Mouse (Mus musculus) kidney, postnatal 25 days (tissue): Measurements from ENCODE around the gene Dnaaf1.
A peak's percentile ranks its signal among the peaks of the same experiment; 100 is the strongest.

Source experiments
- DNase-seq, 2 experiments: peaks; one replicate each; pipeline ENCODE4 v3.0.0; 2021; ENCODE audit warnings: mixed read lengths in 2 of 2

Gene Dnaaf1

GRCm38 (mm10) chr8:119624916-119625315, 49.9 kb downstream of the Dnaaf1 start:
- DNase-seq, result no peak

DNA sequence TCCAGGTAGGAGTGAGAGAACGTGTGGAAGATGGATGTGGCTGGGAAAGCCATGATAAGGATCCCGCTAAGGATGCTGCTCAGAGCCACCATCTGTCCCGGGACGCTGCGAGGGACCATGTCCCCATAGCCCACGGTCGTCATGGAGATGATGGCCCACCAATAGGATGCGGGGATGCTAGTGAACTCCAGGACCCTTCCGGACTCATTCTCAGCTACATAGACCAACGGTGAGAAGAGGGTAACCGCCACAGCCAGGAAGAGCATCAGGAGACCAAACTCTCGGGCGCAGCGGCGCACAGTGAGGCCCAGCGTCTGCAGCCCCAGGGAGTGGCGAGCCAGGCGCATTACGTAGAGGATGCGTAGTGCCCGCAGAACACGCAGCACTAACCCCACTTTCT, 50.8 kb downstream of the Dnaaf1 start:
- DNase-seq, result no peak

- no peak for DNase-seq
Observed at GRCm38 (mm10) chr8:119627199-119627598, 52.2 kb downstream of the Dnaaf1 start.

- DNase-seq, result no peak
Observed at GRCm38 (mm10) chr8:119627613-119628359, 52.8 kb downstream of the Dnaaf1 start.

DNA sequence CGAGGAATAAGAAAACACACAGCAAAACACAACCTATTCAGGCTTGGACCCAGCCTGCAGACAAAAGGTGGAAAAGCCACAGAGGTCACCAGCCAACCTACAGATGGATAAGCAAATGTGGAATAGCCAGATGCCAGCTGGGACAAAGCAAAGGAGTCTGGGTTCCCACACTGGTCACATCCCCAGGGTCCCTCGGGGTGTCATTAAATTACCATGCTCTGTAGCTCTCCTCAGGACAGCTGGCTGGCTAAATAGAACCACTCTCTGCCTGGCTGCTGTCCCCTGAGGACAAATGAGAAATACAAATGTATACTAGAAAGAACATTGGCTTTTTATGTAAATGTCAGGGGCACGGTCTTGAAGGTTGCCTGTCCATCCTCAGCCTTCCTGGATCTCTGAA, 55.8 kb downstream of the Dnaaf1 start:
- DNase-seq, result no peak

DNA sequence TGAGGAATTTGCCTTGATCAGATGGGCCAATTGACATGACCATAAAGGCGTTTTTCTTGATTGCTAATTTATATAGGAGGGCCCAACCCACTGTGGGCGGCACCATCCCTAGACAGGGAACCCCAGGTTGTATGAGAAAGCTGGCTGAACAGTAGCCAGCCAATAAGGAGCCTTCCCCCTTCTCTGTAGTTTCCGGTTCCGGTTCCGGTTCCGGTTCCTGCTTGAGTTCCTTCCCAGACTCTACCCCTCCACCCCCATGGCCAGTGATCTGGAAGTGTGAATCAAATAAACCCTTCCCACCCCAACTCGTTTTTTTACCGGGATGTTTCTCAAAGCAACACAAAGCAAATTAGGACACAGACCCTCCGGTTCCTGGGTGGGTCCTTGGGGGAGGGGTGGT, 57.2 kb downstream of the Dnaaf1 start:
- no peak for DNase-seq

GRCm38 (mm10) chr8:119632909-119633308, 57.9 kb downstream of the Dnaaf1 start:
- DNase-seq, result no peak

DNA sequence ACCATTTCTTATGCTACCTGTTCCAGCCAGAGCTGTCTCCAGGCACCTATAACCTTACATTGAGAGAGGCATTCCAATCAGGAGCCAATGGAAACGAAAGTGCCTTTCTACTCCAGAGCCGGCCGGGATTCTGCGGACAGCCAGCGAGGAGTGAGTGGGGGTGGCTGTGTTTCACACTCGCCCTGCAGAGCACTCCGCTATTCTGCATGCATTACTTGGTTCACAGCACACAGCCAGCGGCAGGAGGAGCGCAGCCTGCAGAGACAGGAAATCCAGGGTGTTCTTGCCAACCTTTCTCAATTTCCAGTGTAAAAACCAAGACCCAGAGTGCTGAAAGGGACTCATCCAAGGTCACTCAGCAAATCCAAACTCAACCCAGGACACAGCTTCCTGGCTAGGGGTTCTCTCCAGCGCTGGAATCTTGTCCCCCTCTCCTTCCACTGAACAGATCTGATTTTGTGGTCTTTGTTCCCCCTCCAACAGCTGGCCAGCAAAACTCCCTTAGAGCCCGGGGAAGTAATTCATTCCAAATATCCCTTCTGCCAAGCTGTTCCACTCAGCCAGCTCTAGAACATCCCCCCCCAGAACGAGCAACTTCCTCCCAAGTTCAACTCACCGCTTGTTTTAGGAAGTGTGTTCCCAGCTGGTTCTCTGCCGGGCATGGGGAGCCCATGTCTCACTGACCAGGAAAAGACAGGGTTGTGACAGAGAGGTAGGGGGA, 59.7 kb downstream of the Dnaaf1 start:
- DNase-seq, result peak; percentile 31 to 54

GRCm38 (mm10) chr8:119635378-119635777, 60.3 kb downstream of the Dnaaf1 start, which contains the start of gene Kcng4:
Gene Kcng4, minus strand, starts transcription at chr8:119635680.
- DNase-seq, result peak; percentile 25 to 64

DNA sequence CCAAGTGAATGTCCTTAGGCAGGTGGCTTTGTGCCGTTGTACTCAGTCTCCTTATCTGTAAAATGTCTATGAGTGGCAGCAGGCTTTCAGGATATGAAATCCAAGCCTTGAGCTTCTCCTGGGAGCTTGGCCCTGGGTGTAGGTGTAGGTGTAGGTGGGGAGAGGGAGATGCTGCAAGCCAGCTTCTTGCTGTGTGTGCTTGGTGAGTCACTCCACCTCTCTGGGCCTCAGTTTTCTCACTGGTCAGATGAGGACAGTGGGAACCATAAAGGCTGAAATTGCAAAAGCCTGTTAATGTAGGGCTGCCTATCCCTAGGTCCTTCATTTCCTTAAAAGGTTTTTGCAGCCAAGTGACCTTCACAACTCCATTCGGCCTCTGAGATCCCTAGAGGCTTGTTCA, 60.9 kb downstream of the Dnaaf1 start:
- no peak for DNase-seq

- no peak for DNase-seq
Observed at GRCm38 (mm10) chr8:119636766-119637165, 61.7 kb downstream of the Dnaaf1 start.

DNA sequence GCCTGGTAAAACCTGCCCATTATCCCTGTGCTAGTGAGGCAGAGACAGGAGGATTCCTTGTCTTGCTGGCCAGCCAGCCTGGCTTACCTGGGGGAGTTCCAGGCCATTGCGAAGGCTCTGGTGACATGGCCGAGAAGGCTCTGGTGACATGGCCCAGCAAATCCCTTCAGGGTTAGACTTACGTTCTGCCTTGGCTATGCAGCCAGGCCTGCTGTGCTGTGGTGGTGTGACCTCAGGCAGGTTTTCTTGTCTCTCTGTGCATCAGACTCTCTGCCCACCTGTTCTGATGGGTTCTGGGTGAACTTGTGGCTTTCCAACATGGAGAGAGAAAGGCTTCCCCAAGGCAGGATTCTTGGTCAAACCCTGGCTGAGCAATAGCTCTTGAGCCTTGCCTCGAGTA, 62.3 kb downstream of the Dnaaf1 start:
- no peak for DNase-seq

DNA sequence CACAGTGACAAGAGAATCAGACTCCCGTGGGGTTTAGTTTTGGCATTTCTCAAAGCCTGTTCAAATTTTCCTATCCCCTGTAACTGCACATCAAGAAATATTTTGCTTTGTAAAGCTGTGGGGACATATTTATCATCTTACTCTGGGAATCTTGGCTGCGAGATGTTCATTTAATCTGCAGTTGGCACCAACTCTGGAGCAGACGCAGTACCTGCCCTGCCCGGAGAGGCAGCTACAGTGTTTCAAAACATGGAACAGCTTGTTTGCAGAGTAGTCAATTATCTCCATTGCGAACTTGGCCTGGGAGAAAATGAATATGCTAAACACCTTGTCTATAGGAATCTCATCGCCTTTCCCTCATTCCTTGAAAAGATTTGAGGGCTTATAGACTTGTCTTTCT, 63.2 kb downstream of the Dnaaf1 start:
- DNase-seq, result no peak

GRCm38 (mm10) chr8:119639798-119640197, 64.8 kb downstream of the Dnaaf1 start:
- no peak for DNase-seq

- DNase-seq, result no peak
Observed at GRCm38 (mm10) chr8:119641058-119641457, 66.0 kb downstream of the Dnaaf1 start.

DNA sequence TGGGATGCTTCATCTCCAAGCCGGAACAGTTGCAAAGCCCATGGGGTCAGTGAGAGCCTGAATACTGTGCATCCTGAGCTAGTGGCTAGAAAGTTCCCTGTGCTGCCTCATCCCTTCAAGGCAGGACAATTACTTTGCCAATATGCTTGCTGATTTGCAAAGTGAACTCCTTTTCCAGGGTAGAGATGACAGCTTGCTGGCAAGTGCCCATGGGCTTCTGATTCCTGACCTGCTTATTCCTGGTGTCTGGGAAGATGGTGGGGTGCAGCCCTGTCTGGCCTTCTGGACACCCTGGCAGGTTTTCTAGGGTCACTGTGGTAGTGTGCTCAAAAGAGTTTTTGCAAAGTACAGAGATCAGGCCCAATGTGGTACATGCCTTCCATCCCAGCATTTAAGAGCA, 67.9 kb downstream of the Dnaaf1 start:
- no peak for DNase-seq

DNA sequence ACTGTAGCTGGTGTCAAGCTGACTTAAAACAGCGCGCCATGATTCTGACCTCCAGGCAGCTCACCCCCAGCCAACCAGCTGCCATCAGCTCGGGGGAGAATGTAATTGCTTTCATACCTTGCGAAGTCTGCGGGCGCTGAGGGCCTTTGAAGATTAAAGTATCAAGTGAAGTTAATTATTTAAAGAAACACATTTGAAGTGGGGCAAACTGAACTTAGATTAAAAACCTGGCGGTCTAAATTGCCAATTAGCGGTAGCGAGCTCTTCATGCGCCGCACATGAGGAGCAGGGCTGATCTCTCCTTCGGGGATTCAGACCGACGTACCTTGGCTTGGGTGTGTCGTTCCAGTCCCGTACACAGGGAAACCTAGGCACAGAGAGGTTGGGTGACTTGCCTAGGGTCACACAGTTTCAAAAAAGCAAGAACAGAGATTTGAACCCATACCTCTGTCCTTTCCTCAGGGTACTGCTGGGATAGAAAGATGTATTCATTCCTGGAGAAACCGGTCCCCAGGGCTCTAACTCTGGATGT, 69.5 kb downstream of the Dnaaf1 start:
- no peak for DNase-seq

- DNase-seq, result no peak
Observed at GRCm38 (mm10) chr8:119644981-119645597, 70.1 kb downstream of the Dnaaf1 start.

DNA sequence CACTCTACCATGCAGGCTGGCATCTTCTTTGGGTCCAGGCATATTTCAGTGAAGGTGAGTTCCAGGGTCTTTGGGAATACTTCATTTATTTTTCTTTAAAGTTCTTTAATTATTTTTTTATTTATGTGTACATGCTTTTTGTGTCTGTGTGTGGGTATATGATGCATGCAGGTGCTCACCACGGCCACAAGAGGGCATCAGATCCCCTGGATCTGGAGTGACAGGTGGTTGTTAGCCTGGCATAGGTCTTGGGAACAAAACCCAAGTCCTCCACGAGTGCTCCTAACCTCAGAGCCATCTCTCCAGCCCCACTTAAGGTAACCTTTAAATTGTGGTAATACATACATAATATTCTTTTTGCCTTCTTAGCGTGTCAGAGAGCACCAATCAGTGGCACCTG, 71.2 kb downstream of the Dnaaf1 start:
- no peak for DNase-seq

- DNase-seq, result no peak
Observed at GRCm38 (mm10) chr8:119646846-119647245, 71.8 kb downstream of the Dnaaf1 start.
